Mouse (Mus musculus) heart, postnatal 0 days (tissue): ENCODE data around the gene Engase. TPM values are rescaled to one million over a fixed set of nuclear protein-coding genes. Genes with fewer than 3 reads are reported as not detected.
A peak's percentile ranks its signal among the peaks of the same experiment; 100 is the strongest.

Source experiments
- ATAC-seq: fragments of 200-750 bp; cut with Nextera tagmentation; 2 replicates; pipeline ENCODE4 v1.8.0; 2017; ENCODE audit warnings: low read depth, moderate number of reproducible peaks, moderate library complexity; ENCODE audit not compliant: insufficient read depth
- DNase-seq: peaks from one replicate; pipeline ENCODE4 v3.0.0-alpha.2; 2016; ENCODE audit warnings: low spot score
- H3K27ac ChIP-seq: fragments of 300-500 bp; sonication (generic); 2 replicates; pipeline ENCODE4 v1.5.1; 2014; ENCODE audit warnings: low read depth, mild to moderate bottlenecking
- H3K27me3 ChIP-seq: fragments of 300-500 bp; sonication (generic); 2 replicates; pipeline ENCODE4 v1.6.1; 2014; ENCODE audit warnings: low read length, mixed read lengths; ENCODE audit not compliant: control insufficient read depth, insufficient read depth
- H3K36me3 ChIP-seq: fragments of 300-500 bp; sonication (generic); replicated peaks from 2 replicates; pipeline ENCODE4 v1.6.1; 2014; ENCODE audit warnings: low read length, mixed read lengths; ENCODE audit not compliant: control insufficient read depth, insufficient read depth
- H3K4me1 ChIP-seq: fragments of 300-500 bp; sonication (generic); 2 replicates; pipeline ENCODE4 v1.6.1; 2014; ENCODE audit warnings: antibody characterized with exemption; ENCODE audit not compliant: control insufficient read depth, insufficient read depth
- H3K4me2 ChIP-seq: fragments of 300-500 bp; sonication (generic); 2 replicates; pipeline ENCODE4 v1.6.1; 2014; ENCODE audit warnings: low read depth, mild to moderate bottlenecking, low read length, moderate library complexity
- H3K4me3 ChIP-seq: fragments of 300-500 bp; sonication (generic); 2 replicates; pipeline ENCODE4 v1.5.1; 2014; ENCODE audit warnings: low read depth, low read length
- H3K9ac ChIP-seq: fragments of 300-500 bp; sonication (generic); replicated peaks from 2 replicates; pipeline ENCODE4 v1.6.1; 2014; ENCODE audit warnings: low read depth, low read length, mixed read lengths
- H3K9me3 ChIP-seq: fragments of 300-500 bp; sonication (generic); replicated peaks from 2 replicates; pipeline ENCODE4 v1.6.1; 2016; ENCODE audit warnings: low read length; ENCODE audit not compliant: control insufficient read depth
- CTCF ChIP-seq: IDR thresholded peaks from 2 replicates; pipeline ENCODE4 v1.5.1; 2016; ENCODE audit warnings: antibody characterized with exemption, control low read depth, low read depth
- EP300 ChIP-seq: IDR thresholded peaks from 2 replicates; pipeline ENCODE4 v1.6.1; 2016; ENCODE audit warnings: antibody characterized with exemption, low read depth
- WGBS: fragments of 180-500 bp; shearing (Covaris S2); extraction: QIAGEN DNeasy Blood & Tissue Kit; methylation state at CpG from one replicate; pipeline ENCODE4 v1.1.7; 2014; 5-methylcytosine and 5-hydroxymethylcytosine counted together
- polyA plus RNA-seq: library from polyadenylated mRNA; unstranded; fragments of >200 nt; fragmentation: Nextera tagmentation; extraction: Ambion mirVana; gene quantifications from 2 replicates; pipeline ENCODE4 v1.2.1, GENCODE M21; 2015
- total RNA-seq: library from RNA; depleted of rRNA; stranded (reverse); fragments of >200 nt; gene quantifications from 2 replicates; pipeline ENCODE4 v1.2.3, GENCODE M21; 2014; ENCODE audit warnings: low replicate concordance; rRNA removed

Gene Engase
- total RNA-seq, result 9.1 and 12.0 TPM in 2 replicates
- polyA plus RNA-seq, result 3.0 and 3.6 TPM in 2 replicates

GRCm38 (mm10) chr11:118476396-118477373, at the start of gene Engase:
TSS of gene Engase (plus strand) at chr11:118476829.
- peak; percentile 100 for ATAC-seq
- peak; percentile 96 for DNase-seq
- peak within 1 kb of the TSS; percentile 49; the same call in 1 of the 2 replicates for H3K27ac ChIP-seq

GRCm38 (mm10) chr11:118427266-118427779, 49.3 kb upstream of the Engase start:
- H3K36me3 ChIP-seq, result no peaks in the 10 kb centered on the region
- peaks cover 37% of the 10 kb centered on the region for H3K4me1 ChIP-seq
- DNase-seq (no peak), ATAC-seq (no peak)
- H3K27ac ChIP-seq, result peak overlapping the region; percentile 77; the same call in 1 of the 2 replicates
- H3K9me3 ChIP-seq, result no peaks in the 10 kb centered on the region
- no peak overlapping the region for H3K9ac ChIP-seq
- H3K4me3 ChIP-seq, result peak overlapping the region; percentile 38; the same call in 1 of the 2 replicates
- H3K4me2 ChIP-seq, result peak overlapping the region; percentile 49
- TF ChIP-seq EP300 (no peak), CTCF (no peak)
- WGBS, result 29% methylated on average over 3 of the region's 3 CpGs
- 0 out of 2 replicates have a peak, but pooled peaks cover 12% of the 10 kb centered on the region for H3K27me3 ChIP-seq

More at GRCm38 (mm10) chr11:118476396-118477373, at the start of gene Engase:
- Histone ChIP-seq H3K4me2 (peak within 1 kb of the TSS; percentile 73), H3K27me3 (no peaks in the 10 kb centered on the region), H3K4me3 (peak within 1 kb of the TSS; percentile 60), H3K36me3 (0 out of 2 replicates have a peak, but pooled peaks cover 5% of the 10 kb centered on the region), H3K9ac (peak within 1 kb of the TSS; percentile 47), H3K4me1 (peaks cover 11% of the 10 kb centered on the region), H3K9me3 (no peaks in the 10 kb centered on the region)
- WGBS, result under 1% methylated on average over 53 of the region's 57 CpGs
- no peak for TF ChIP-seq EP300
- no peak for TF ChIP-seq CTCF

- Histone ChIP-seq H3K36me3 (no peaks in the 10 kb centered on the region), H3K4me3 (peak within 1 kb of the TSS; percentile 38), H3K4me2 (peak within 1 kb of the TSS; percentile 49), H3K27me3 (0 out of 2 replicates have a peak, but pooled peaks cover 12% of the 10 kb centered on the region), H3K9ac (peak within 1 kb of the TSS; percentile 44), H3K27ac (peak within 1 kb of the TSS; percentile 77), H3K4me1 (peaks cover 37% of the 10 kb centered on the region), H3K9me3 (no peaks in the 10 kb centered on the region)
- TF ChIP-seq EP300 (no peak), CTCF (no peak)
- DNase-seq (no peak), ATAC-seq (no peak)
- WGBS, result under 1% methylated on average over 8 of the region's 8 CpGs
Measured at GRCm38 (mm10) chr11:118427986-118428385, 48.6 kb upstream of the Engase start, which contains the start of gene C1qtnf1. TSS of gene C1qtnf1 (plus strand) at chr11:118428203.

GRCm38 (mm10) chr11:118428460-118428868, 48.2 kb upstream of the Engase start:
- ATAC-seq (no peak), DNase-seq (no peak)
- H3K27ac ChIP-seq, result peak overlapping the region; percentile 77
- H3K9me3 ChIP-seq, result no peaks in the 10 kb centered on the region
- peak overlapping the region; percentile 49 for H3K4me2 ChIP-seq
- H3K4me1 ChIP-seq, result peaks cover 36% of the 10 kb centered on the region
- peak overlapping the region; percentile 44 for H3K9ac ChIP-seq
- WGBS, result 8% methylated on average over 11 of the region's 11 CpGs
- no peaks in the 10 kb centered on the region for H3K36me3 ChIP-seq
- 0 out of 2 replicates have a peak, but pooled peaks cover 12% of the 10 kb centered on the region for H3K27me3 ChIP-seq
- TF ChIP-seq EP300, result no peak
- no peak for TF ChIP-seq CTCF
- peak overlapping the region; percentile 38 for H3K4me3 ChIP-seq
